Mouse (Mus musculus): Measurements from ENCODE around the gene Myh15. TPM values are rescaled to one million over a fixed set of nuclear protein-coding genes. Genes with fewer than 3 reads are reported as not detected.

The Myh15 gene
- polyA plus RNA-seq, 1 experiment from 2014 or later: 0.08 TPM

DNA sequence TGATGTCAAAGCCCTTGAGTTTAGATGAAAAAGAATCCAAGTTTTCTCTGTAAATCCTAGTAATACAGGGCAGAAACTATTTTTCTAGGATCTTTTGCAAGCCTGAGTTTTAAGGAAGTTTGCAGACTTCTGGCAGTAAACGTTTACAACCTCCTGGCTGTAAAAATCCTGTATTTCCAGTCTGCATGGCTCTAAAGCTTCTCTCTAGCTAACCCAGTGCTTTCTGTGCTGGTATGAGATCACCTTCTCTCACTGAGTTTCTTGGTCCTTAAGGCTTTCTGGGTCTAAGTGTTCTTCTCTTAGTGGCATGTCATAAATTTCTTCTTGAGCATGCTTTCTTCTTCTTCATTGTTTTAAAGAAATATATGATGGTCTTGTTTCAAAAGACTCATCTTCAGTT lies 70.7 kb downstream of the Myh15 start:
- no peak for DNase-seq (ENCODE audit: low spot score)
- ATAC-seq: no peak
- H3K36me3 ChIP-seq (ENCODE audit: control insufficient read depth, insufficient read depth, low read length): no peaks in the 10 kb centered on the region
- no peak overlapping the region for H3K4me3 ChIP-seq (ENCODE audit: low read depth, low read length)
- no peaks in the 10 kb centered on the region for H3K9me3 ChIP-seq (replicated peaks; ENCODE audit: control insufficient read depth, low read length)
- no peak overlapping the region for H3K4me2 ChIP-seq (ENCODE audit: low read length)
- 77% methylated on average over 1 of the region's 1 CpGs for WGBS
- no peak overlapping the region for H3K9ac ChIP-seq (ENCODE audit: low read length)
- H3K27ac ChIP-seq (ENCODE audit: low read depth, low read length): no peak overlapping the region
- no peaks in the 10 kb centered on the region for H3K27me3 ChIP-seq (replicated peaks; ENCODE audit: control insufficient read depth, insufficient read depth, low read length)
- H3K4me1 ChIP-seq (ENCODE audit: control insufficient read depth, insufficient read depth, low read length): no peaks in the 10 kb centered on the region

DNA sequence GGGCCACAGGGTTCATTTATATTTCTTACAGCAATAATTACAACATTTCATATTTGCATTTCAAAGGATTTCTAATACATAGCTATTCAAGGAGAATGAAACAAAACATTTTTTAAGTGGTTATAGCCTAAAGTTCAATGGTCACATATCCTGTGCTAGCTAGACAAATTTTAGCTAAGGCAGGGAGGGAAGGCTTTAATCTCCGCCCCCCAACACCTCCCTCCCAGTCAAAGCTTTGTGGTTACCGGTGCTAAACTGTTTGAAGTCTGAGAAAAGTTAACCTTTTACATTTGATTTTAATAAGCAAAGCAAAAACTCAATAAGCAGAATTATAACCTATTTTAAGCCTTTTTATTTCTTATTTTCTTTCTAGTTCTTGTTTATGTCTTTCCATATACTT lies 98.9 kb downstream of the Myh15 start:
- no peak overlapping the region for H3K4me3 ChIP-seq (ENCODE audit: low read depth, low read length)
- no peak overlapping the region for H3K9ac ChIP-seq (ENCODE audit: low read length)
- no peaks in the 10 kb centered on the region for H3K4me1 ChIP-seq (ENCODE audit: control insufficient read depth, insufficient read depth, low read length)
- no peak overlapping the region for H3K27ac ChIP-seq (ENCODE audit: low read depth, low read length)
- H3K27me3 ChIP-seq (replicated peaks; ENCODE audit: control insufficient read depth, insufficient read depth, low read length): no peaks in the 10 kb centered on the region
- no peaks in the 10 kb centered on the region for H3K36me3 ChIP-seq (ENCODE audit: control insufficient read depth, insufficient read depth, low read length)
- no peaks in the 10 kb centered on the region for H3K9me3 ChIP-seq (replicated peaks; ENCODE audit: control insufficient read depth, low read length)
- H3K4me2 ChIP-seq (ENCODE audit: low read length): no peak overlapping the region
- no peak for DNase-seq (ENCODE audit: low spot score)
- WGBS: 85% methylated on average over 2 of the region's 2 CpGs
- no peak for ATAC-seq

DNA sequence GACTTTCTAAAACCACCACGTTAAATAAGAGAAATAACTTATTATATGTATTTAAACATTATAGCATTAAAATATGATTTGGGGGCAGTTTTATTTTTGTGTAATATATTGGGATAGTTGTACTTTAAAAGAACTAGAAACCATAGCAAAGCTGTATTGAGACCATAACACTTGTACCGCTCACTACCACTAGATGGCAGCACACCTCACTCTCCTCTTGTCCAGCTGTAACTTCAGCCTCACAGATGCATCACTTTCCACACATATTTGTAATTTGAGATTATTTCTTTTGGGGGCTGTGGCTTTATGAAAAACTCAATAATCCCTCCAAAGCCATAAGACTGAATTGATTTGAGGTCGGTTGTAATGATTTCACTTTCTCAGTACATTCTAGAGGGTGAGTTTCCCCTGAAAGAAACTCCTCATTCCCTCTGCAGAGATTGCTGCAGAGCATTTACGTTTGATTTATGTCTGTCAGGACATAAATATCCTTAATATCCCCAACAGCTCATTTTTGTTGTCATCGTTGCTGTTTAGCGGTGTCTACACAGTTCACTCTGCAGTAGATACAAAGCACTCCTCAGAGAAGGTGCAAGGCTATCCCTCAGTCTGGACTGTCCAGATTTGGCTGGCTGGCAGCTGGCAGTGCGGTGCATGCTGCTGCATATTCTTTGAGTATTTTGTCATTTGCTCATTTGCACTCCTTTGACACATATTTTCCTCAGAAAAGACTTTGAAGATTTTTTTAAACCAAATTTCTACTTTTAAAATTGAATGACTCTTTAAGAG lies 107.3 kb downstream of the Myh15 start:
- WGBS: 41% methylated on average over 7 of the region's 7 CpGs
- ATAC-seq (peak; percentile 89), DNase-seq (ENCODE audit: low spot score) (peak; percentile 82)
- no peak overlapping the region for H3K4me2 ChIP-seq (ENCODE audit: low read length)
- no peaks in the 10 kb centered on the region for H3K4me1 ChIP-seq (ENCODE audit: control insufficient read depth, insufficient read depth, low read length)
- H3K9ac ChIP-seq (ENCODE audit: low read length): no peak overlapping the region
- H3K9me3 ChIP-seq (replicated peaks; ENCODE audit: control insufficient read depth, low read length): no peaks in the 10 kb centered on the region
- H3K27me3 ChIP-seq (replicated peaks; ENCODE audit: control insufficient read depth, insufficient read depth, low read length): no peaks in the 10 kb centered on the region
- no peak overlapping the region for H3K4me3 ChIP-seq (ENCODE audit: low read depth, low read length)
- no peak overlapping the region for H3K27ac ChIP-seq (ENCODE audit: low read depth, low read length)
- no peaks in the 10 kb centered on the region for H3K36me3 ChIP-seq (ENCODE audit: control insufficient read depth, insufficient read depth, low read length)

DNA sequence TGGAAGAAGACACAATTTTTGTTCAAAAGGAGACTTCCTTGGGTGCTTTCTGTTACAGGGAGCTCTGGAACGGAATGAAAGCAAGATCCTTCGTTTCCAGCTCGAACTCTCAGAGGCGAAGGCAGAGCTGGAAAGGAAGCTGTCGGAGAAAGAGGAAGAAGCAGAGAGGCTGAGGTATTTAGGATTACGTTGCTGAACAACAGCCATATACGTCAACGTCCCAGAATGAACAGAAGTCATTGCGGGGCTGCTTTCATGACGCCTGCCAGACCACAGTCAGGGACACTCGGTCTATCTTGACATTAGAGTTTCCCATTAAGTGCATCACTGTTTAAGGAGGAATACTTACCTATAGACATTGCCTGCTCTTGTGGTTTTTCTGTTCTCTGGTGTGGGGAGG lies 108.4 kb downstream of the Myh15 start:
- 95% methylated on average over 11 of the region's 11 CpGs for WGBS
- H3K9me3 ChIP-seq (replicated peaks; ENCODE audit: control insufficient read depth, low read length): no peaks in the 10 kb centered on the region
- H3K27me3 ChIP-seq (replicated peaks; ENCODE audit: control insufficient read depth, insufficient read depth, low read length): no peaks in the 10 kb centered on the region
- H3K4me1 ChIP-seq (ENCODE audit: control insufficient read depth, insufficient read depth, low read length): no peaks in the 10 kb centered on the region
- DNase-seq (ENCODE audit: low spot score): no peak
- no peaks in the 10 kb centered on the region for H3K36me3 ChIP-seq (ENCODE audit: control insufficient read depth, insufficient read depth, low read length)
- H3K4me3 ChIP-seq (ENCODE audit: low read depth, low read length): no peak overlapping the region
- no peak overlapping the region for H3K27ac ChIP-seq (ENCODE audit: low read depth, low read length)
- no peak overlapping the region for H3K9ac ChIP-seq (ENCODE audit: low read length)
- ATAC-seq: no peak
- H3K4me2 ChIP-seq (ENCODE audit: low read length): no peak overlapping the region

DNA sequence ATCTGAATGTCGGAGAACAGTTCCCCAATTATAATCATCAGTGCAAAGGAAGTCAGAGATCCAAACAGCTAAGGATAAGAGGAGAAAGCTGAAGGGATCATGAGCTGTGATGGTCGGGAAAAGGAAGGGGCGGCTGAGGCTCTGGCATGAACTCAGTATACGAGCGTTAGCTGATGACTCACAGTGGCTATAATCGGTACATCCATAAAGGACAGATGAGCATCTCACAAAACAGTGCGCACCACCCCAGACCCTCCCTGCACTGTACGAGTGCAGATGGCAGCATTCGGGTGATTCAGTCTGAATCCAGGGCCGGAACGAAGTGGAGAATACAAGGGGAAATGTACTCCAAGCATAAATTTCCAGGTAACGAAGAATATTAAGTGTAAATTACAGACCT lies 110.0 kb downstream of the Myh15 start:
- no peak overlapping the region for H3K27ac ChIP-seq (ENCODE audit: low read depth, low read length)
- H3K4me3 ChIP-seq (ENCODE audit: low read depth, low read length): no peak overlapping the region
- no peak overlapping the region for H3K4me2 ChIP-seq (ENCODE audit: low read length)
- no peak for DNase-seq (ENCODE audit: low spot score)
- WGBS: 94% methylated on average over 12 of the region's 12 CpGs
- ATAC-seq: no peak
- H3K4me1 ChIP-seq (ENCODE audit: control insufficient read depth, insufficient read depth, low read length): no peaks in the 10 kb centered on the region
- H3K9me3 ChIP-seq (replicated peaks; ENCODE audit: control insufficient read depth, low read length): no peaks in the 10 kb centered on the region
- no peak overlapping the region for H3K9ac ChIP-seq (ENCODE audit: low read length)
- no peaks in the 10 kb centered on the region for H3K36me3 ChIP-seq (ENCODE audit: control insufficient read depth, insufficient read depth, low read length)
- no peaks in the 10 kb centered on the region for H3K27me3 ChIP-seq (replicated peaks; ENCODE audit: control insufficient read depth, insufficient read depth, low read length)

DNA sequence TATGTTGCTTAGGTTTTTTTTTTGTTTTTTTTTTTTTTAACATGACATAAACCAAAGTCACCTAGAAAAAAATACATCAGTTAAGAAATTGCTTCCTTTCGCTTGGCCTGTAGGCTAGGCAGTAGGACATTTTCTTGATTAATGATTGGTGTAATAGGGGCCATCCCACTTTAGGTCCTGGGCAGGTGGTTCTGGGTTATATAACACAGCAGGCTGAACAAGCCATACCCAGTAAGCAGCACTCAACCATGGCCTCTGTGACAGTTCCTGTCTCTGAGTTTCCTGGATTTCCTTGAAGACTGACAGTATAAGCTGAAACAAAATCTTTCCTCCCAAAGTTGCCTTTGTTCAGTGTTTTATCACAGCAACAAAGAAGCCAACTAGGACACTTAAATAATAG lies 117.8 kb downstream of the Myh15 start:
- Histone ChIP-seq H3K4me3 (ENCODE audit: low read depth, low read length) (no peak overlapping the region), H3K27me3 (replicated peaks; ENCODE audit: control insufficient read depth, insufficient read depth, low read length) (no peaks in the 10 kb centered on the region), H3K9me3 (replicated peaks; ENCODE audit: control insufficient read depth, low read length) (no peaks in the 10 kb centered on the region), H3K4me1 (ENCODE audit: control insufficient read depth, insufficient read depth, low read length) (no peaks in the 10 kb centered on the region), H3K27ac (ENCODE audit: low read depth, low read length) (no peak overlapping the region), H3K36me3 (ENCODE audit: control insufficient read depth, insufficient read depth, low read length) (no peaks in the 10 kb centered on the region), H3K9ac (ENCODE audit: low read length) (no peak overlapping the region), H3K4me2 (ENCODE audit: low read length) (no peak overlapping the region)
- DNase-seq (ENCODE audit: low spot score) (no peak), ATAC-seq (no peak)
- WGBS: 91% methylated on average over 1 of the region's 1 CpGs

DNA sequence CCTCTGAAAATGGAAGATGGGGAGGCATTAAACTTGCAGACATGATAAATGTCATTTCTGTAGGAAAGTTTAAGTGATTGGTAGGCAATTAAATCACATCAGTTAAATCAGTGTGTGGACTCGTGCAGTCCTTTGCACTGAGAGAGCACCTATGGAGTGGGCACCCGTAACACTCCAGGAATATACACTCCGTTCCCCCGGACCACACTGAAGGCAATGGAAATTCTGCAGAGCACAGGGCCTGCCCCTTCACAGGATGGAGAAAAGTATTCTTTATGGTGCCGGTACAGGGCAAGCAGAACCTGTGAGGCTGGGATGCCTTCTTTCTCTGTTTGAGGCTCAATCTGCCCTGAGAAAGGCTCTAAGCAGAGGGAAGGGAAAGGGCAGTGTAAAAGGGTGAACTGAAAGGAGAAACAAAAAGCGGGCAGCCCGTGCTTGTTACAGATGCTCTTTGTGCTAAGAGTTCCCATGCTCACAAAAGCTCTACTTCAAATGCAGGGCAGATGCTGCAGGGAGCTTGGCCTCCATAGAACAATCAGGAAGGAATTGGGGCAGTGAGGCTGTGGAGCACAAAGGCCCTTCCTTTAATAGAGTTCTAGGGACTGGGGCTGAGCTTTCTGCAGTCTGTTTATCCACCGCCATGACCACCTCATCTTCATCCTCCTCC lies 118.6 kb downstream of the Myh15 start:
- H3K27ac ChIP-seq (ENCODE audit: low read depth, low read length): no peak overlapping the region
- H3K9me3 ChIP-seq (replicated peaks; ENCODE audit: control insufficient read depth, low read length): no peaks in the 10 kb centered on the region
- H3K27me3 ChIP-seq (replicated peaks; ENCODE audit: control insufficient read depth, insufficient read depth, low read length): no peaks in the 10 kb centered on the region
- H3K9ac ChIP-seq (ENCODE audit: low read length): no peak overlapping the region
- peak; percentile 47 for DNase-seq (ENCODE audit: low spot score)
- peak; percentile 79 for ATAC-seq
- H3K4me2 ChIP-seq (ENCODE audit: low read length): no peak overlapping the region
- H3K4me3 ChIP-seq (ENCODE audit: low read depth, low read length): no peak overlapping the region
- no peaks in the 10 kb centered on the region for H3K36me3 ChIP-seq (ENCODE audit: control insufficient read depth, insufficient read depth, low read length)
- WGBS: 40% methylated on average over 8 of the region's 8 CpGs
- no peaks in the 10 kb centered on the region for H3K4me1 ChIP-seq (ENCODE audit: control insufficient read depth, insufficient read depth, low read length)

DNA sequence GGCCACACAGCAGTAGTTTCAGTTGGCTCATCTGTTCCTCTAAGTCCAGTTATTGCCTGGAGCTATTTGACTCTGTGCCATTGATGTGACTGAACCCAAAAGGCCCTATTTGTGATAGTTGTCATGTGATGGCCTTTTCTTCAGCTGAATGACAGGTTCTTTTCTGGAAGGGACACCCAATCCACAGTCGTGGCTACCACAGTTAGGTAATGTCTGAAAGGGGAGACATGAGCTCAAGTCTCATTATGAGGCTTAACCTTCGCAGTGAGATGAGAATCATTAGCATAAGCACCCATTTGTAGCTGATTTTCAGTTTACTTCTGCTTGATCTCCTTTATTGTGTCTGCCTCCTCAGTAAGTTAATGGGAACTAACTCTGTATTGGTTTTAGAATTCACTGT lies 136.2 kb downstream of the Myh15 start:
- no peaks in the 10 kb centered on the region for H3K9me3 ChIP-seq (replicated peaks; ENCODE audit: control insufficient read depth, low read length)
- H3K27ac ChIP-seq (ENCODE audit: low read depth, low read length): no peak overlapping the region
- WGBS: 0% methylated on average over 2 of the region's 2 CpGs
- ATAC-seq (peak; percentile 94), DNase-seq (ENCODE audit: low spot score) (peak; percentile 92)
- no peak overlapping the region for H3K4me2 ChIP-seq (ENCODE audit: low read length)
- no peak overlapping the region for H3K4me3 ChIP-seq (ENCODE audit: low read depth, low read length)
- H3K36me3 ChIP-seq (ENCODE audit: control insufficient read depth, insufficient read depth, low read length): no peaks in the 10 kb centered on the region
- peaks cover 6% of the 10 kb centered on the region for H3K4me1 ChIP-seq (ENCODE audit: control insufficient read depth, insufficient read depth, low read length)
- no peaks in the 10 kb centered on the region for H3K27me3 ChIP-seq (replicated peaks; ENCODE audit: control insufficient read depth, insufficient read depth, low read length)
- no peak overlapping the region for H3K9ac ChIP-seq (ENCODE audit: low read length)

DNA sequence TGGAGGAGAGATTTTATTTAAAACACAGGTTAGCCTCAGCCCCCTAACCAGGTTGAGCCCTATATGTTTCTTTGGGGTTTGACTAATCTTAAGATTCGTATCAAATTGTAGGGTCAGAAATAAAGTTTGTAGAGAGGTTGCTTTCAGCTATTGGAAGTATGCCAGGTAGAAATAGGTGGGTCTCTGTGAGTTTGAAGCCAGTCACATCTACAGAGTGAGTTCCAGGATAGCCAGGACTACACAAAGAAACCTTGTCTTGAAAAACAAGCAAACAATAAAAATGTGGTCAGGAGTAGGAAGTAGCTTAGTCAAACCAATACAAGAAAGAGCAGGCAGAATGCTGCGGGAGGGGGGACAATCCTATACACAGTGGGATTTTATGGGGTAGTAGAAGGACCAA lies 136.7 kb downstream of the Myh15 start:
- no peak overlapping the region for H3K9ac ChIP-seq (ENCODE audit: low read length)
- no peak overlapping the region for H3K4me3 ChIP-seq (ENCODE audit: low read depth, low read length)
- no peaks in the 10 kb centered on the region for H3K9me3 ChIP-seq (replicated peaks; ENCODE audit: control insufficient read depth, low read length)
- no peak overlapping the region for H3K4me2 ChIP-seq (ENCODE audit: low read length)
- peak; percentile 47 for DNase-seq (ENCODE audit: low spot score)
- H3K27ac ChIP-seq (ENCODE audit: low read depth, low read length): 0 out of 2 replicates have a peak overlapping the region, but pooled peaks have one; percentile 11
- no peaks in the 10 kb centered on the region for H3K27me3 ChIP-seq (replicated peaks; ENCODE audit: control insufficient read depth, insufficient read depth, low read length)
- peak; percentile 60 for ATAC-seq
- no peaks in the 10 kb centered on the region for H3K36me3 ChIP-seq (ENCODE audit: control insufficient read depth, insufficient read depth, low read length)
- H3K4me1 ChIP-seq (ENCODE audit: control insufficient read depth, insufficient read depth, low read length): peaks cover 6% of the 10 kb centered on the region
- WGBS: 30% methylated on average over 2 of the region's 2 CpGs

Data from forebrain, embryonic 14.5 days (tissue).